Mouse (Mus musculus) spleen, adult 12 weeks (tissue): ENCODE data around the gene Lrrn3.

Experiments used
- DNase-seq: peaks from one replicate; pipeline ENCODE4 v3.0.0; 2022; ENCODE audit warnings: low spot score

The Lrrn3 gene

GRCm38 (mm10) chr12:41436206-41436985 is 49.8 kb downstream of the Lrrn3 start:
- DNase-seq, result no peak

- no peak for DNase-seq
Observed at GRCm38 (mm10) chr12:41428806-41429205, 57.4 kb downstream of the Lrrn3 start.

GRCm38 (mm10) chr12:41427464-41427863 is 58.8 kb downstream of the Lrrn3 start:
- no peak for DNase-seq

GRCm38 (mm10) chr12:41425101-41425679 is 61.0 kb downstream of the Lrrn3 start:
- no peak for DNase-seq

GRCm38 (mm10) chr12:41417961-41418360 is 68.3 kb downstream of the Lrrn3 start:
- DNase-seq, result no peak

- no peak for DNase-seq
Observed at GRCm38 (mm10) chr12:41417099-41417498, 69.1 kb downstream of the Lrrn3 start.

- no peak for DNase-seq
Observed at GRCm38 (mm10) chr12:41416635-41417034, 69.6 kb downstream of the Lrrn3 start.

- DNase-seq, result no peak
Observed at GRCm38 (mm10) chr12:41409431-41409830, 76.8 kb downstream of the Lrrn3 start.

- DNase-seq, result no peak
Observed at GRCm38 (mm10) chr12:41401923-41402322, 84.3 kb downstream of the Lrrn3 start.
